Mouse (Mus musculus) cerebellum, postnatal 14 days (tissue): ENCODE measurements at regions not wholly inside any gene's neighbourhood (a gene's known extent, or its start where the extent isn't known, plus 50 kb on each side); places are given as distances from the start of the nearest gene placed in this dataset.

Source experiments
- DNase-seq, 2 experiments: peaks; one replicate each; pipeline ENCODE4 v3.0.0; 2021; ENCODE audit warnings: mixed read lengths in 2 of 2

DNA sequence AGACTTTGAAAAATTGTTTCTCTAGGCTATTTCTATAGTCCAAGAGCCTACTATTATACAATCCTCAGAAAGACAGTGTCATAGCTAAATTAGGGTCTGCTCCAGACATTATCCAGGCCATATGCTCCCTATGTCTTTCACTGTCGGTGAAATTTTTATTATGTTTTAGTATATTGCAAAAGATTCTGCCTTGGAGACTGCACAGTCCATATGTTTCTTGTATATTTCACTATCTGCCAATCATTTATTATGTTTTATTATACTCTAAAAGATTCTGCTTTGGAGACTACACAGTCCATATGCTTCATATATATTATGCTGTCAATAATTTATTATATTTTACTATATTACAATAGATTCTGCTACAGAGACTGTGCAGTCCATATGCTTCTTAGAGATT, 564.3 kb upstream of the 4931417E11Rik start:
- no peak for DNase-seq

DNA sequence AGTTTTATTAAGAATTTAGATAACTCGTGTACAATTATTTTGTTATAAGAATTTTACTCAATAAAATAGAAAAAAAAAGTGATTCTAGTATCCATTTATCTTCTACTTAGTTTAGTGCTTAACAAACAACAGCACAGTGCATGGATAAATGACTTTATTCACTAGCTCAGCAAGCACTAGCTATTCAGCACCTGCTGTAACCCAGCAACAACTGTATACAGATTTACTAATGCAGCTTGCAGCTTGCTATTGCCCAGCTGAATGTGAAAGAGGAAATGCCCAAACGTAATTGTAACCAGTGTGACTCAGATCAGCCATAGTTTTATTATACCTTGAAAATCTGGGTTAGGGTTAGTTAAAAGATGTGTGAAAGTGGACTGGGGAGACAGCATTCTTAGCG, 547.6 kb upstream of the 4931417E11Rik start:
- DNase-seq: no peak

DNA sequence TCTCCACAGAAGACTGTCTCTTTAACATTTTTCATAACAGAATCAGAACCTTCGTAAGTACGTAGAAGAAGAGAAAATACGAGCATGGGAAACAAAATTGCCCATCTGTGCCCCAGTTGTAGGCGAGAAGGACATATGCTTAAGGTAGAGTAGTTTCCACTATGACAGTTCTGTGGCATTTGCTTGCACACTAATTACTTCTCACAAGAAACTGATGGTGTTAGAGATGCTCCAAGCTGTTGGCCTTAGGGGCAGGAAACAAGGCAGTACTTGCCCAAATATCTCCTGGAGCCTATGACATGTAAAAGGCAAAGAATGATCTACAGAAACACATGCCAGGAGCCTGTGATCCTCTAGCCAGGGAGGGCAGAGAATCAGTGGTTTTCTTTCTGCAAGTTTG, 512.3 kb upstream of the 4931417E11Rik start:
- no peak for DNase-seq

DNA sequence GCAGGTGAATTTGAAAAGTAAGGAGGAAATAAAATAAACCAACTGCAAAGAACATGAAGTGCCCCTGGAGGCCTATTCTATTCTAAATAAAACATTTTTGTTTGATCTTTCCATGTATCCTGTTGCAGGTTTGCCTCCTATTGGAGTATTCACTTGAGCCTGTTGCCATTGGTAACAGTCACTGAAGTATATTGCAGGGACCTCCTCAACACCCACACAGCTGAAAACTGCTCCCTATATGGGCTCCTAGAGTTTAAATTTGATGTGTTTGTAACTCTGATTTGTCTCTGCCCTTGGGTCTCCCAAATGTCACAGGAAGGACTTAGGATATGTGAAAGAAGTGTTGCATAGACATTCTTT, 480.4 kb upstream of the 4931417E11Rik start:
- DNase-seq: no peak

DNA sequence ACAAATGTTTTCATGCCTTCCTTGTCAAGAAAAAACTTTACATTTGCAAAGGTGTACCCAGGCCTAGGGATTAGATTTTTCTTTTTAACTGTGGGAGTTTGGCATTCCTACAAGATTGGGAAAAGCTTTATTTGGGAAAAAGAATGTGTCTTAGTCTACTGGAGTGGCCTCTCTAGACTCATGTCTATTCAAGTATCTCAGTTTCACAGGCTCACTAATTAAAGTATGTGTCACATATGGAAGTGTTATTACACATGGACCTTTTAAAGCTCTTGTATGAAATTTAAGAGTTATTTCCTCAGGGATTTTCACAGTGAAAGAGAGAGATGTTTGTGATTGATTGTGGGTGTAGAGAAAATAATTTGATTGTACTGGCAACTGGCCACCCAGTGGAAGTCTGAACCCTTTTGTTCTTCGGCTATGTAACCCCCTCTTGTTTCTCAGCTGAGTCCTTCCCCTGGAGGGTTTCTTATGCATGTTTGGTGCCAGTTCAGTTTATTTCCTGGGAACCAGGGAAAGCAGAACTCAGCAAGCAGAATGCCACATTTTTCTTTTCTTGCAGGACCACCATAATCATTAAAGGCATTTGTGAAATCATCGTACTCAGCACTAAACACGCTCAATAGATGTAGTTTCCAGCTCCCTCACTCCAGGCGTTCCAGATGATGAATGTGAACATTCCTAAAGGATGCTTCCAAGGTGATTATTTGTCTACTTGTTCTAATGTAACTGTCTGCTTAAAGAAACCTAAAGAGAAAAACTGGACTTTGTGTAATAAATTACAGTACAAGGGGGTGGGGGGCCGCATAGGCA, 479.9 kb upstream of the 4931417E11Rik start:
- no peak for DNase-seq

DNA sequence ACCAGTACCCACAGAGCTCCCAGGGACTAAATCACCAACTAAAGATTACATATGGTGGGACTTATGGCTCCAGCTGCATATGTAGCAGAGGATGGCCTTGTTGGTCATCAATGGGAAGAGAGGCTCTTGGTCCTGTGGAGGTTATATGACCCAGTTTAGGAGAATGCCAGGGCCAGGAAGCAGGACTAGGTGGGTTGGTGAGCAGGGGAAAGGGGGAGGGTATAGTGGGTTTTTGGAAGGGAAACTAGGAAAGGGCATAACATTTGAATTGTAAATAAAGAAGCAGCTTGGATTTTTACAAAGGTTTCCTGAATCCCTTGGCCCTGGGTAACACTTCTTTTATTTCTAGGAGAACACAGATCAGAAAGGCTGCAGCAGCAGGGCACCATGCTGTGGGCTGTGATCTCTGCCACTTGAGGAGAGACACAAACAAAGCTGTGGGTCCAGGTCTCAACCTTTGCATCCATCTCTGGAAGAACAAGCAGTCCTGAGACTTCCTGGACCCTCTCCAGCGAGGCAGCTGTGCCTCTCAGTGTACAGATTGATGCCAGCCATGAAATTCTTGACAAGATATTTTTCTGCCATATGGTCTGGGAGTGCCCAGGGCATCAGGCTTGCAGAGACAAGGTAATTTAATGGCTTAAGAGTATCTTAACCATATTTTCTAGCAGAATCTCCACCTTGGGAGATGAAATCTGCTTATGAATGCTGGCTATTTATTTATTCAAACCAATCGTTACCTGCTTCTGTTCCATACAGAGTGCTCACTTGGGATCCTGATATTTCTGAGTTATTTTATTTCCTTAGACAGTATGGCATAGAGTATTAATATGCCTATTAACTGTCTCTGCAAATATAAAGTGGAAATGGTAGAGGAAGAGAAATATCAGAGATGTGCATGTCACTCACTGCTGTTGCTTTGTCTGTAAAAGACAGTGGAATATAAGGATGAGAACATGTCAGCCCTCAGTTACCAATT, 444.2 kb upstream of the 4931417E11Rik start:
- DNase-seq: peak; percentile 91 to 92

DNA sequence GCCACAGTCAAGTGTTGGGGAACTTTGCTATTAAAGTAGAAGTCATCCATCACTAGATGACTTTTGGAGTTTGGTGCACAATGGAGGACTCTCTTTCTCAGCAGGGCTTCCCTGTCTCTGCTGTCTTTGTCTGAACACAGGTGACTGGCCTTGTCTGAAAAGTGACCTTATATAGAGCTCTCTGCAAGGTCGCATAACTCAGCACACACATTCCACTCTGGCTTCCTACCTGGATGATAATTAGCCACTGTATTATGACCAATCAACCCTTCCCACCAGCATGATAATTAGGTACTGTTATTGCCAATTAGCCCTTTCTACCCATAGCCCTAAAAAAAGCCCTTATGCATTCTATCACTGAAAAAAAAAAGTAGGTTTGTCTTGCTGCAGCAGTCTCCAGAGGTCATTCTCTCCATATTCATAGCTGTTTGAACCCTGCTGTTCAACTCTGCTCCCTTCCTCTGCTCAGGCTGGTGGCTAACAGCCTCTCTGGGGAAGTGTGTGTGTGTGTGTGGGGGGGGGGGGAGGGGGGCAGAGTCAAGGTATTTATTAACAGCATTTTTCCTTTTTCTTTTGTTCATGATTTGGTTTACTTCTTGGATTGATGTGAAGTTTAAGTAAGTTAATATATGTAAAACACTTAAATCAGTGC, 419.8 kb upstream of the 4931417E11Rik start:
- no peak for DNase-seq

DNA sequence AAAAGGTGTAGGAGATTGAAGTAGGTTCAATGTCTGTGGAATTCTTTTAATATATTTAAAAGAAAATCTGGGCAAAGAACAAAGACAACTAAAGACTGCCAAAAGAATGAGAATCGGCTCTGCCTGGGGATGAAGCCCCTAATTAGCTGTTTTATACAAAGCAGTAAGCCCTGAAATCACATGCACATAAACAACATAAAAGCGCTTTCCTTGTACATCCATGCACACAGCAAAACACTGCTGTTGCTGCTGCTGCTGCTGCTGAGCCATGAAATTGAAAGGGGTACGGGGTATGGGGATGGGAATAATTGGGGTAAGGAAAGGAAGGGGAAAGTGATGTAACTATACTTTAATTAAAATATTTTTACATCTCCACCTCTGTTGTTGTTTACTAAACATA, 409.2 kb upstream of the 4931417E11Rik start:
- DNase-seq: no peak

DNA sequence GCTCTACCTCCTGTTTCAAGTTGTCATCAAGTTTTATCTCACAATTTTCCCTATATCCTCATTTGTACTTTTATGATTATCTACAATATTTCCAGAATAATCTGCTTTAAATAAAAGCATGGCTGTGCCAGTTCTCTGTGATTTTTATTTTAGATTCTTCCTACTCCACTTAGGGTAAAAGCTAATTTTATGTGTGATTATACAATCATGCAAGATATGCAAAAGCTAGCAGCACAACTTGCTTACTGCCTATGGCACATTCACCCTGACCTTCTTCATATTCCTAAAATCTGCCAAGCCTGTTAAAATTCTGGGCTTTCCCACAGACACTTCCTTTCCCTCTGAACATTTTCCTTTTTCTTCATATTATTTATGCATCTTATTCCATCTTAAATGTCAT, 399.2 kb upstream of the 4931417E11Rik start:
- no peak for DNase-seq
